Mouse (Mus musculus) ovary, postnatal 36 days (tissue): ENCODE measurements at regions not wholly inside any gene's neighbourhood (a gene's known extent, or its start where the extent isn't known, plus 50 kb on each side); places are given as distances from the start of the nearest gene placed in this dataset.

Experiments used
- DNase-seq: peaks from one replicate; pipeline ENCODE4 v3.0.0; 2022; ENCODE audit warnings: low spot score, mixed read lengths

- no peak for DNase-seq
Measured at GRCm38 (mm10) chr9:30520853-30521439, 94.0 kb downstream of the Snx19 start.

- no peak for DNase-seq
Measured at GRCm38 (mm10) chr9:30520116-30520515, 93.2 kb downstream of the Snx19 start.

DNA sequence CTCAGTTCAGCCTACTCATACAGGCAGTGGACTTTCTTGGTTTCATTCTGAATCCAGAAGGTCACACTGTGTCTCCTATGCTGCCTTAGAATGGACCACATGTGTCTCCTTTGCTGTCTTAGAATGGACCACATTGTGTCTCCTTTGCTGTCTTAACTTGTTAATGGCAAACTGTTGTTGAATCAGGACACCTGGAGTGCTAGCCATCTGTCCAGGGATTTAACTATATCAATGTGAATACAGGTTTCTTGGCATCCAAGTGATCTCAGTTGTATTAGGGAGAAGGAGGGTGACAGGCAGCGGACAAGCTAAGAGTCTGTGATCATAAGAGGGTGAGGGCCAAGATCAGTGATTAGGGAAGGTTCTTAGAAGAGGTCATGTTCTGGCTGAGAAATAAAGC is 92.3 kb downstream of the Snx19 start:
- no peak for DNase-seq
